Mouse (Mus musculus) NIH3T3 (cell line): ENCODE data around the gene Magi2.
A peak's percentile ranks its signal among the peaks of the same experiment; 100 is the strongest.

ENCODE experiments used
- DNase-seq: peaks from one replicate; pipeline ENCODE4 v3.0.0-alpha.2; 2012; ENCODE audit warnings: low read depth

Gene Magi2

DNA sequence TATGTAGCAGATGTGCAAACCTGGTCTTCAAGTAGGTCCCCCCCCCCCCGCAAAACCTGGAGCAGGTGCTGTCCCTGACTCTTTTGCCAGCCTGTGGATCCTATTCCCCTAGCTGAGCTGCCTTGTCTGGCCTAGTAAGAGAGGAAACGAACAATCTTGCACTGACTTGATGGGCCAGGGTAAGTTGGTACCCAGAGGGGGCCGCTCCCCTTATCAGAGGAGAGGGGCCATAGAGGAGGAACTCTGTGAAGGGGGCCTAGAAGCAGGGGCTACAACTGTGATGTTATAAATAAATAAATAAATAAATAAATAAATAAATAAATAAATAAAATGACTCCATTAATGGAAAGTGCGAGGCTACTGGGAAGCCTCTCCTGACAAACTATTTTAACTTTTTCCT, 848.0 kb downstream of the Magi2 start:
- DNase-seq, result no peak

GRCm38 (mm10) chr5:20078931-20079330, 852.1 kb downstream of the Magi2 start:
- no peak for DNase-seq

DNA sequence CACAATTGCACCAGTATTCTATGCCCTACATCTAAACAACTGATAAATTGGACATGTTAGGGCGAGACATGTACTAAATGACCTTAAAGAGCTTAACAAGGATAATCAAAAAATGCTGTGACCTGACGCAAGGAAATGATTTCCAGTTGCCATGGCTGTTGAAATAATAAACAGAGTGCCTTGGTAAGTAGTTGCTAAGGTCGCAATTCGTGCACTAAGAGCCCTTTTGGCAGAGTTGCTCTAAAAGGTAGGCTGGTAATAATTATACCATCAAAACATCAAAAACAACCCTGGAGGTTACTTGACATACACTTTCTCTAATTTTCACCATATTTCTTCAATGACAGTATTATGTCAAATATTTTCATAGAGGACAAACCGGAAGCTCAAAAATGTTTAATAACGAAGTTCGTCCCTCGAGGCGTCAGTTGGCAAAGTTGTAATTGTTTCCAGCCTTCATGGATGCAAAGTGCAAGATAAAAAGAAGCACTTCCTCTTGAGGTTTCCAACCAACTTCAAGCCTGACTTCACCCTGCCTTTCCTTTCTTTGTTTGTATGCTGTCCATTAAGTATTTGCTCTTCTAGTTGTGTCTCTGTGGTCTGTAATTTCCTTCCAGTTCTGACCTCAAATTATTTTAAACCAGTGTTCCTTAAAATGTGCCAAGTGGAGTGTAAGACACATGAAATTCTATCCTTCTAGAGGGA, 853.9 kb downstream of the Magi2 start:
- DNase-seq, result no peak

GRCm38 (mm10) chr5:20082368-20082767, 855.5 kb downstream of the Magi2 start:
- DNase-seq, result no peak

DNA sequence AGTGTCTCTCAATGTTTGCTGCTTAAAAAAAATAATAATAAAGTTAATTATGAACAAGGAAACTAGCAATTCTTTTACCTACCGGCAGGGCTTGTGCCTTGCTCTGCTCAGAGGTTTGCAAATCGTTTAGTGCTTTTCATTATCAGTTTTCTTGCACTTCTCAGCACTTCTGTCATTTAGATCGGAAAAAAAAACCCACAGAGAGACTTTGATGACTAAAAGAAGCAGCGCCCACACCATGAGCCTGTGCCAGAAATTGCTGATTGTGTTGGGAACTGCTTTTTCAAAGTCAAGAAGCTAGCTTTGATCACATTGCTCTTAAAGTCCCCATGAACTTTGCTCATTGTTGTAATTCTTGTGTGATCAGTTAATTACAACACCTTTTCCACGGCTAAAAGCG, 860.2 kb downstream of the Magi2 start:
- no peak for DNase-seq

DNA sequence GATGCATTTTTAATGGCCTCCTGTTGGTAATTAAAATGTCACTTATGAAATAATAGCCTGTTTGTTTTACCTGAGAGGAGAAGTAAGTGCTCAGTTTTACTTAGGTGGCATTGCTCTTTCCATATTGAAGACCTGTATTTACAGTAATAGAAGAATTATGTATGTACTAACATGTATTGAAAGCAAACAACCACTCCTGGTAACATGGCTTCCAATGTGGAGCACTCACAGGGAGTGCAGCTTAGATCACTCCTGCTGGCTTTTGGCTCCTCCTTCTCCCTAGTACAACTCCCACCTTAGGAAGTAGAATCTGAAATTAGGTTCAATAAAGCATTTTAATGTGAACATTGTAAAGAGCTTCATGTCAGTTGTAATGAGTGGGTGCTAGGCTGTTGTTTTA, 877.0 kb downstream of the Magi2 start:
- no peak for DNase-seq

- no peak for DNase-seq
Measured at GRCm38 (mm10) chr5:20104496-20104895, 877.7 kb downstream of the Magi2 start.

- no peak for DNase-seq
Measured at GRCm38 (mm10) chr5:20109496-20109895, 882.7 kb downstream of the Magi2 start.

GRCm38 (mm10) chr5:20117156-20117555, 890.3 kb downstream of the Magi2 start:
- DNase-seq, result no peak

- no peak for DNase-seq
Measured at GRCm38 (mm10) chr5:20140235-20140634, 913.4 kb downstream of the Magi2 start.

GRCm38 (mm10) chr5:20140662-20141444, 914.0 kb downstream of the Magi2 start:
- DNase-seq, result no peak

GRCm38 (mm10) chr5:20153359-20154125, 926.7 kb downstream of the Magi2 start:
- DNase-seq, result peak; percentile 2

GRCm38 (mm10) chr5:20196765-20197164, 969.9 kb downstream of the Magi2 start:
- DNase-seq, result no peak

DNA sequence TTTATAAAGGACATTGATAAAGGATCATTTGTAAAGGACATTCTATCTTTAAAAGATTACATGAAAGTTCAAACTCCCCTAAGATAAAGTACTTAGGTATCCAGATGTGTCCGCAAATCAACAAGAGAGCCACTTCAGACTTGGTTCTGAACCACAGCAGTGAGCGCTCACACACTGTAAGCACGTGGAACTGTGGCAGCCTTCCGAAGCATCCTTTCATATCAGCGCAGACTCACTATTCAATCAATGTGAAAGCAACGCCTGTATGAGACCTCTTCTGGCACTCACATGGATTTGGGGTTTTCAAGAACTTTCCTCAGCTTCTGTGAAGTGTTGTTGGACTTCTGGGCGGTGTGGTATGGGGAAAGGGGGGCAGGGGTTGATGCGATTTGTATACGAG, 970.6 kb downstream of the Magi2 start:
- no peak for DNase-seq

DNA sequence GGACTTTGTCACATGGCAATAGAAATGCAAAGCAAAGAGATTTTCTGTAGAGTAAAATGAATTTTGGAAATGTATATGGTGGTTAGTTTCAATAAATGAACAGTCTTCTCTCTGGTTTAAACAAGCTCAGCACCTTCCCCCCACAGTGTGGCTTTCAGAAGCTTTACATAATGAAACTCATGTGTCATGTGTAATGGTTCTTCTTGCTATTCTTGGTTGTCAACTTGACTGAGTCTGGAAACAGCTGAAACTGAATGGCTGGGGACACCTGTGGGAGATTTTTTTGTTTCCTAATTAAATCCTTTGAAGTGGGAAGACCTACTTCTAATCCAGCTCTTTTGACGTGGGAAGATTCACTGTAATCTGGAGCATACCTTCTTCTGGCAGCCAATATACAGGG, 974.5 kb downstream of the Magi2 start:
- no peak for DNase-seq

GRCm38 (mm10) chr5:20208110-20208509, 981.3 kb downstream of the Magi2 start:
- no peak for DNase-seq

DNA sequence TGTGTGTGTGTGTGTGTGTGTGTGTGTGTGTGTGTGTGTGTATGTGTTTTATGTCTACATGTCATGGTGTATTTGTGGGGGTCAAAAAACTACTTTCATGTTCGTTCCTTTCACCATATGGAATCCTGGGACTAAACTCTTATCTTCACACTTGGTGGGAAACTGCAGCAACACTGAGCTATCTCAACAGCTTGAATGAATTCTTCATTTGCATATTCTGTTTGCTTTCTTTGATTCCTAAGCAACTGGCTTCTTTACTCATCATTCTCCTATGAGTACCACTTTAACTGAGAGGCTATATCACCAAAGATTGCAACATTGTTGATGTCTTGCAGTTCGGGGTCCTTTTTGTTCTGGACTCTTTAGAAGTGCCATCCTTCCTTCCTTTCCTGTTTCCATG, 986.5 kb downstream of the Magi2 start:
- no peak for DNase-seq

DNA sequence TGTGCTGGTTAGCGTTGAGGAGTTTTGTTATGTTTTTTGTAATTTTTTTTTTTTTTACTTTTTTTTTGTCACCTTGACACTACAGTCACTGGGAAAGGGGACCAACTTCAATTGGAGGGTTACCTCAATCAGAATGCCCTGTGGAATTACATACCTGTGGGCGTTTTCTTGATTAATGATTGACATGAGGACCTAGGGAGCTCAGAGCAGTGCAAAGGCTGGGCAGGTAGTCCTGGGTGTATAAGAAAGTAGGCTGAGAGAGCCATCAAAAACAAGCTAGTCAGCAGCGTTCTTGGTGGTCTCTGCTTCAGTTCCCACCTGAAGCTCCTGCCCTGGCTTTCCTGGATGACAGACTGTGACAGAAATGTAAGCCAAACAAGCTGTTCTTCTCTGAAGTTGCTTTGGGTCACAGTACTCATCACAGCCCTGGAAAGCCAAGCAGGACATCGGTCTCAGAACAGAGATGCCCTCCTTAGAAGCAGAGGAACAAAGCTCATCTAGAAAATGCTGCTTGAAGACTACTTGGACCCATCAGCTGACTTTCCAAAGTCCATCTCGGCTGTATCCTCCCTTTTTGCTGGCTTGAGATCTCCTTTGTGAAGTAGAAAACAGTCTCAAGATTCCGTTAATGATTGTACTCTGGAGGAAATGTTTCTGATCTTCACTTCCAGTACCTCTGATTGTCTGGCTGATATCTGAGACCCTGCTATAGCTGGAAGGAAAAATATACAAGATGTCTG, 999.8 kb downstream of the Magi2 start:
- no peak for DNase-seq

DNA sequence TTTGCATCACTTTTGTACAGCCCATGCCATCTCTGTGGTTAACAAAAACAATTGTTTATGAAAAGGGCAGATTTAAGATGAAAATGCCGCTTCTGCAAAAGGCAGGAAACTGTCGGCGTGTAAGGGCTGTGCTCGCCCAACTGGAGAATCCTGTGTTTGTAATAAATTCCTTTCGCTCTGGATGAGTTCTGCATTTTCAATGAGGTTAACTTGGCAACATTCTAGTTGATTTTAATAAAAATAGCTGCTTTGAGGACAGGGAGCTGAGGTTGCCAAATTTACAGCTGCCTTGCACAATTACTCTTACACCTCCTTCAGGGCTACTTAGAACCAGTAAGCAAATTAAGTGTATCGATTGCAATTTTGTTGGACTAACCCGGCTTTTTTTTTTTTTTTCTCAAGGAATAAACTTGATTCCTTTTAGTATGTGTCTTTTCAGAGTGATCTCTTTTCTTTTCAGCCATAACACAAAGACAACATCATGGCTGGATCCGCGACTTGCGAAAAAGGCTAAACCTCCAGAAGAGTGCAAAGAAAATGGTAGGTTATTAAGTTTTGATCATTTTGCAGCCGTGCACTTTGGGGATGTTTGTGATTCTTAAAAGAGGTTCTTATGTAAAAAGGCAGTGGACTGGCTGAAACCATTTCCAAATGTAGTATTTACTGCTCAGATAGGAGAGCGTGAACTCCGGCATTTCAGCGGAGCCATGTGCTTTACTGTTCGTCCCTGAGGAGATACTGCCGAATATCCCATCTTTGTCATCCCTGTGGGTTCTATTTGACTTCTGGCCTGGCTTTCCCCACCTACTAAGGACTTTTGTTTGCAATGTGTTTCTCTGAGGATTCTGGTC, 1001.3 kb downstream of the Magi2 start:
- DNase-seq, result no peak

- DNase-seq, result no peak
Measured at GRCm38 (mm10) chr5:20231908-20232307, 1005.1 kb downstream of the Magi2 start.

DNA sequence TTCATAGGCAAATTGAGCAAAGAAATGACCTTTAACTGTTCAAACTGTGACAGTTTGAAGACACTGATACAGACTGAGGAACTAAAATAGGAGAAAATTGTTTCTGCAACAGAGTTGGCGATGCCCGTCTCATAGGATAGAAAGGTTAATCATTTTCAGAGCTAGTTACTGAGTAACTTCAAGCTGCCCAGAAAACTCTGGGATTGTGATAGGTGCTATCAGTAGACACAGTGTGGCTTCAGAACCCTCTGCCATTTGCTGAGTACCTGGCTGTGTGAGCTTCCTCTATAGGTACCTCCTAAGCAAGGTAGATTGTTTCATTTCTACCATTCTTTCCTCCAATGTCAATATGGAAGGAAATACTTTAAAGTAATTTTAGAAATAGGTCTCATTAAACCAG, 1014.7 kb downstream of the Magi2 start:
- DNase-seq, result no peak
